Mouse (Mus musculus) 3134 (cell line): ENCODE data around the gene Txndc12.

Experiments
- DNase-seq: peaks from one replicate; pipeline ENCODE4 v3.0.0-alpha.2; 2011; ENCODE audit warnings: low spot score; ENCODE audit not compliant: insufficient read length; ENCODE audit errors: extremely low read depth

The Txndc12 gene

GRCm38 (mm10) chr4:108845824-108846569 is 11.6 kb downstream of the Txndc12 start:
- no peak for DNase-seq

DNA sequence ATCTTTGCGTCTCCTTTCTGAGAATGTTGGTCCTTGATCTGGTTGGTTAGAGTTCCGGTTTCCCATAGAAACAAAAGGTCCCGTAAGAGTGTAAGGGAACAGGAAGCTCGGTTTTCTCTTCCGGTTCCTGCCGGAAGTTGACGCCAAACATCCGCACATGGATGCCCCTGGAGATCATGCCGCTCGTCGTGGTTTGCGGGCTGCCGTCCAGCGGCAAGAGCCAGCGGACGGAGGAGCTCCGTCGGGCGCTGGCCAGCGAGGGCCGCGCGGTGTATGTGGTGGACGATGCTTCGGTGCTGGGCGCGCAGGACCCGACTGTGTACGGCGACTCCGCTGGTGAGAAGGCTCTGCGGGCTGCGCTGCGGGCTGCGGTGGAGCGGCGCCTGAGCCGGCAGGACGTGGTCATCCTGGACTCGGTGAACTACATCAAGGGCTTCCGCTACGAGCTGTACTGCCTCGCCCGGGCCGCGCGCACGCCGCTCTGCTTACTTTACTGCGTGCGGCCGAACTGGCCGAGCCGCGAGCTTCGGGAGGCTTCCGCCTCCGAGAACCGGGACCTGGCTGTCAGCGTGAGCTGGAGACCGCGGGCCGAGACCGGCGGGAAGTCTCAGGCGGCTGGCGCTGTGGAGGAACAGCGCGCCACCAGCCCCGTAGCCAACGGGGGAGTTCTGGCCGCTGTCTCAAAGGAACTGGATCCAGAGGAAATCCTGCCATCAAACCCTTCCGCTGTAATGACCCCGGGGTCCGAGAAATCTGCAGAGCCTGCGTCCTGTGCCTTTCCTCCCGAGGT is 13.5 kb downstream of the Txndc12 start, which contains the start of gene Kti12:
Gene Kti12, plus strand, starts transcription at position 71 of the 790 bp plus-strand sequence.
- peak; percentile 88 for DNase-seq

- no peak for DNase-seq
Observed at GRCm38 (mm10) chr4:108848505-108848848, 14.1 kb downstream of the Txndc12 start, which contains the start of gene A730015C16Rik. A730015C16Rik (minus strand) TSS chr4:108848619.

- no peak for DNase-seq
Observed at GRCm38 (mm10) chr4:108866806-108867205, 32.4 kb downstream of the Txndc12 start.

DNA sequence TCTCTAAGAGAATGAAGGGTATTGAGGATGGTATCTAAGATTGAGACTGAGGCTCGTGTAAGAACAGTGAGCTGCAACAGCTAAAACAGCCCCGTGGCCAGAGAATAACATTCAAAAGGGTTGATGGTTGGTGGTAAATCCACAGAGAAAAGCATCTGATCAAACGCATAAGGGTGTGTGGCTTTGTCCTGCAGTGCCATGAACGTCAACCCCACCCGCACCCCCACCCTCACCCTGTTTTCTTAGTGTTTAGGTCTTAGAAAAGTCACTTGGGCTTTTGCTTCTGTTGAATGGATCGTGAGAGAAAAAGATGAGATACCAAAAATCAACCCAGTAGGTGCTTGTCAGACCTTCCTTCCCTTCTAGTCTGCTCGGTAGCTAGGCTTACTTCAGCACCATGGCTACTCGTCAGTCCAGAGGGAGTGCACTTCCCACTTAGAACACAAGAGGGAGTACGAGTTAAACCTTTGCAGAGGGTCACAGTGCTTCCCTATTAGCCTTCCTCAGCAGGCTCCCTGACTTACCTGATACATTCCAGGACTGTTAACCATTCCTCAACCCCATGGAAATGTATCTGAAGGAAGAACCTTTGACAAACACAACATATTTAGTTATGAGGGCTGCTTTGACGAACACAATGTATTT is 35.5 kb downstream of the Txndc12 start:
- peak; percentile 33 for DNase-seq

- no peak for DNase-seq
Observed at GRCm38 (mm10) chr4:108873746-108874145, 39.3 kb downstream of the Txndc12 start.

DNA sequence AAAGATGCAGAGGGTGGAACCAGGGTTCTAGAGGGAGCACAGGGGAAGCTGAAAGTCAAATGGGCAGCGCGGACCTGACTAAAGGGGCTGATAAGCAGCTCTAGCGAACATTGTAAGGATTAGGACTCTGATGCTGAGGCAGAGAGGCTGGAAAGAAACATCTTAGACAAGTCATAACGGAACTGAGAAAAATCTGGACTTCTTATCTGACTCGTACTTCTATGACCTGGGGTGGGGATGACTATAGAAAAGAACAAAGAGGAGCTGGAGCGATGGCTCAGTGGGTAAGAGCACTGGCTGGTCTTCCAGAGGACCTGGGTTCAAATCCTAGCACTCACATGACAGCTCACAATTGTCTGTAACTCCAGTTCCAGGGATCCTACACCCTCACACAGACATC is 43.5 kb downstream of the Txndc12 start:
- no peak for DNase-seq

- peak; percentile 83 for DNase-seq
Observed at GRCm38 (mm10) chr4:108878963-108879822, 44.8 kb downstream of the Txndc12 start, which contains the start of gene Rab3b. Rab3b (plus strand) TSS chr4:108879063.

GRCm38 (mm10) chr4:108883815-108884214 is 49.4 kb downstream of the Txndc12 start:
- no peak for DNase-seq

GRCm38 (mm10) chr4:108887456-108887855 is 53.1 kb downstream of the Txndc12 start:
- DNase-seq = peak; percentile 63

- DNase-seq = no peak
Observed at GRCm38 (mm10) chr4:108890876-108891275, 56.5 kb downstream of the Txndc12 start.

DNA sequence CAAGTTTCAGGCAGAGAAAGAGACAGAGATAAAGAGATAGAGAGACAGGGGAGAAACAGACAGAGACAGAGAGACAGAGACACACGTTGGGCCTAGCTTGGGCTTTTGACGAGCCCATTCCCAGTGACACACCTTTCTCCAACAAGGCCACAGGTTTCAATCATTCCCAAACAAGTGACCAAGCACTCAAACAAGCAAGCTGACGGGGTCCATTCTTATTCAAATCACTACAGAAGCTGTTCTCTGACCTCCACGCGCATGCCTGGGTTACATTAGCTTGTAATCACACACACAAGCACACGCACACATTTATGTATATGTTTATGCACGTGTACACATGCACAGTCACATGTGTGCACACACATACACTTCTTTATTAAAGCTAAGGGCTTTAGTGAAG is 66.0 kb downstream of the Txndc12 start:
- no peak for DNase-seq

GRCm38 (mm10) chr4:108902886-108903285 is 68.5 kb downstream of the Txndc12 start:
- DNase-seq = no peak

DNA sequence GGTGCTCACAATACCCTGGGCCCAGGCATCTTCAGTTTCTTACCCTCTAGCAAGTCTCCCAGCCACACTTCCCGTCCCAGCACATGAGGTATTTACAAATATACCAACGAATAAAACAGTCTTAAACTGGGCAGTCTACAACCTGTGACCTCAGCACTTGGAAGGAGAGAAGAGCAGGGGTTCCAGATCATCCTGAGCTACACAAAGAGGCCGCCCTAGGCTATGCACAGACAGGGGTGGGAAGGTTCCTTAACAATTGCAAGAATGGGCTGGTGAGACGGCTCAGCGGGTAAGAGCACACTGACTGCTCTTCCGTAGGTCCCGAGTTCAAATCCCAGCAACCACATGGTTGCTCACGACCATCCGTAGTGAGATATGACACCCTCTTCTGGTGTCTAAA is 68.9 kb downstream of the Txndc12 start:
- no peak for DNase-seq

DNA sequence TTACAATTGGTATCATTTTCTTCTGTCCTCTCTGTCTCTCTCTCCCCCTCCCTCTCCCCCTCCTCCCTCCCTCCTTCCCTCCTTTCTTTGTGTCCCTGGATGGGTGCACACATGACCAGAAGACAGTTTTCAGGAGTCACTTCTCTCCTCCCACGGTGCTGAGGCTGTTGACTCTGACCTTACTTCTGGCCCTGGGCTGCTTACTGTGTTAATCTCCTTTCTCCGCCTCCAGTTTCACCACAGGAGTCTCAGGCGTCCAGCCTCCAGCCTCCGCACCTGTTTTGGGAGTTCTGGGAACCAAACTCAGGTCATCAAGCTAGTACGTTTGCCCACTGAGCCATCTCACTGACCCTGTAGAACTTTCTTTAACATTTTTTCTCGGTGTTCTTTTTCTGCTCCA is 69.7 kb downstream of the Txndc12 start:
- no peak for DNase-seq

GRCm38 (mm10) chr4:108904790-108905189 is 70.4 kb downstream of the Txndc12 start:
- no peak for DNase-seq

DNA sequence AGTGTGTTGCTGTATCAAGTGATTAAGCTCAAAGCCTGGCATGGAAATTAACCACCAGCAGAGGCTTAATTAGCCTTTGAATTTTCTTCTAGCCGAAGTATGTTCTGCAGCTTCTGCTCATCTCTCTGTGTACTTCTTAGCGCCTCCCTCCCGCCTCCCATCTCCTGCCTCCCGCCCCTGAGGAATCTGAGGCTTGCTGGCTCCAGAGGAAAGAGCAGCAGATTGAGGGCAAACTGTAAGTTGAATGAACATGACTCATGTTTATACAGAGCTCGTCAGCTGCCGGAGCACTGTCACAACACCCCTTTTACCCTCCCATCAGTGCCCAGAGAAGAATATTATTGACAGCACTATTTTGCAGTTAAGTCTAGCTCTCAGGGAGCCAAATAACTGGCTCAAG is 71.5 kb downstream of the Txndc12 start:
- DNase-seq = peak; percentile 77

GRCm38 (mm10) chr4:108907475-108907874 is 73.1 kb downstream of the Txndc12 start:
- DNase-seq = no peak

DNA sequence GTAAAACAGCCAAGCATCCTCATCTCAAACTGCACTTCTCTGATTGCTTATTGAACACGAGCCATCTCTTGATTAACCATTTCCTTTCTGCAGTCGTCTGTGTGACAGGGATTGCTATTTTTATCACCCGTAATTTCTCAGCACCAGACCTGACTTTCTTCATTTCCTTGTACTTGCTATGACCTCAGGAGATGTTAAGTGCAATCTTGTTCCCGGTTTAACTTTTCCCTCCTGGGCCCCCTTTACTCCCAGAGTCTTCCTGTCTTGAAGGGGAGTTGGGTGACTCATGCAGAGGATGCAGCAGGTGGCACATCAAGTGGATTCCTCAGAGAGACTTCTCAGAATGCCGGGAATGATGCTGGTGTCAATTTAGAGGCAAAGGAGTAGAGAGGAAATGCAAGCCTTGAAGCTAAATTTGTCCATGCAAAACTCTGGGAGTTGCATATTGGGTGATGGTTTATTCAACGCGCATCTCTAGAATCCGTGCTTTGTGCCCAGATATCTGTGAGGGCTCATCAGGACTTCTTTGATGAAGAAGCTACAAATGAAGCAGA is 75.5 kb downstream of the Txndc12 start:
- no peak for DNase-seq
